Mouse (Mus musculus) kidney, adult 2 months (tissue): ENCODE results near the gene Ppp1r35.

Experiments used
- CTCF ChIP-seq: fragments of 200-500 bp; conservative IDR thresholded peaks from 2 replicates; pipeline ENCODE4 v1.5.1; 2011; ENCODE audit warnings: low read depth, mild to moderate bottlenecking, control low read depth, low read length, moderate library complexity, mixed read lengths; ENCODE audit not compliant: insufficient read depth, insufficient read length
- POLR2A ChIP-seq: fragments of 200-500 bp; IDR thresholded peaks from one replicate; pipeline ENCODE4 v1.6.1; 2011; ENCODE audit warnings: low read depth, low read length, control low read depth

- no peak for TF ChIP-seq CTCF
- TF ChIP-seq POLR2A: no peak
Measured at GRCm38 (mm10) chr5:137740506-137740905, 38.1 kb upstream of the Ppp1r35 start.
